Mouse (Mus musculus) liver, embryonic 11.5 days (tissue): ENCODE data around the gene Mien1. TPM values are rescaled to one million over a fixed set of nuclear protein-coding genes. Genes with fewer than 3 reads are reported as not detected.
A peak's percentile ranks its signal among the peaks of the same experiment; 100 is the strongest.

ENCODE experiments used
- ATAC-seq: fragments of 200-750 bp; cut with Nextera tagmentation; replicated peaks from 2 replicates; pipeline ENCODE4 v1.8.0; 2017; ENCODE audit warnings: moderate number of reproducible peaks, mild to moderate bottlenecking, moderate TSS enrichment, moderate library complexity; ENCODE audit not compliant: low FRiP score
- DNase-seq: peaks from one replicate; pipeline ENCODE4 v3.0.0-alpha.2; 2017; ENCODE audit warnings: low spot score
- H3K27ac ChIP-seq: fragments of 300-500 bp; sonication (generic); 2 replicates; pipeline ENCODE4 v1.5.1; 2014; ENCODE audit warnings: mild to moderate bottlenecking, low read depth, low read length, control low read depth
- H3K27me3 ChIP-seq: fragments of 300-500 bp; sonication (generic); replicated peaks from 2 replicates; pipeline ENCODE4 v1.6.1; 2014; ENCODE audit warnings: low read length, mixed read lengths; ENCODE audit not compliant: control insufficient read depth, insufficient read depth
- H3K36me3 ChIP-seq: fragments of 300-500 bp; sonication (generic); 2 replicates; pipeline ENCODE4 v1.6.1; 2014; ENCODE audit warnings: mild to moderate bottlenecking, low read length, moderate library complexity, mixed read lengths; ENCODE audit not compliant: control insufficient read depth, insufficient read depth
- H3K4me1 ChIP-seq: fragments of 300-500 bp; sonication (generic); replicated peaks from 2 replicates; pipeline ENCODE4 v1.6.1; 2014; ENCODE audit warnings: low read length, mixed read lengths; ENCODE audit not compliant: control insufficient read depth, insufficient read depth
- H3K4me2 ChIP-seq: fragments of 300-500 bp; sonication (generic); 2 replicates; pipeline ENCODE4 v1.6.1; 2014; ENCODE audit warnings: mild to moderate bottlenecking, control low read depth, moderate library complexity
- H3K4me3 ChIP-seq: fragments of 300-500 bp; sonication (generic); 2 replicates; pipeline ENCODE4 v1.5.1; 2014; ENCODE audit warnings: low read depth, low read length, control low read depth
- H3K9ac ChIP-seq: fragments of 300-500 bp; sonication (generic); 2 replicates; pipeline ENCODE4 v1.6.1; 2014; ENCODE audit warnings: low read depth, low read length, control low read depth
- H3K9me3 ChIP-seq: fragments of 300-500 bp; sonication (generic); 2 replicates; pipeline ENCODE4 v1.6.1; 2016; ENCODE audit warnings: low read length, inconsistent platforms, mixed read lengths; ENCODE audit not compliant: control insufficient read depth
- WGBS: fragments of 180-500 bp; shearing (Covaris S2); extraction: QIAGEN DNeasy Blood & Tissue Kit; methylation state at CpG from one replicate; pipeline ENCODE4 v1.1.7; 2014; 5-methylcytosine and 5-hydroxymethylcytosine counted together
- polyA plus RNA-seq: library from polyadenylated mRNA; unstranded; fragments of >200 nt; fragmentation: Nextera tagmentation; extraction: Ambion mirVana; gene quantifications from 2 replicates; pipeline ENCODE4 v1.2.1, GENCODE M21; 2014

The Mien1 gene
- polyA plus RNA-seq, 1 experiment from 2014 or later = 100 TPM

GRCm38 (mm10) chr11:98445679-98446078 is 6.9 kb upstream of the Mien1 start:
- Histone ChIP-seq H3K36me3 (no peaks in the 10 kb centered on the region), H3K4me3 (peak overlapping the region; percentile 3; the same call in 1 of the 2 replicates), H3K4me2 (peak overlapping the region; percentile 31), H3K9me3 (no peaks in the 10 kb centered on the region), H3K27ac (peak overlapping the region; percentile 77), H3K4me1 (peaks cover 4% of the 10 kb centered on the region; the same call in 1 of the 2 replicates), H3K9ac (no peak overlapping the region), H3K27me3 (peaks cover 53% of the 10 kb centered on the region)
- no peak for ATAC-seq
- DNase-seq = no peak
- 49% methylated on average over 4 of the region's 4 CpGs for WGBS

GRCm38 (mm10) chr11:98445238-98445637 is 6.4 kb upstream of the Mien1 start:
- WGBS = 20% methylated on average over 1 of the region's 1 CpGs
- Histone ChIP-seq H3K4me3 (no peak overlapping the region; the same call in 1 of the 2 replicates), H3K9me3 (no peaks in the 10 kb centered on the region), H3K9ac (no peak overlapping the region), H3K4me1 (peaks cover 4% of the 10 kb centered on the region; the same call in 1 of the 2 replicates), H3K4me2 (peak overlapping the region; percentile 31), H3K36me3 (no peaks in the 10 kb centered on the region), H3K27ac (peak overlapping the region; percentile 77), H3K27me3 (peaks cover 51% of the 10 kb centered on the region)
- ATAC-seq (no peak), DNase-seq (no peak)

GRCm38 (mm10) chr11:98443688-98444087 is 4.9 kb upstream of the Mien1 start:
- H3K9ac ChIP-seq = no peak overlapping the region
- H3K27ac ChIP-seq = no peak overlapping the region
- no peaks in the 10 kb centered on the region for H3K36me3 ChIP-seq
- peaks cover 4% of the 10 kb centered on the region; the same call in 1 of the 2 replicates for H3K4me1 ChIP-seq
- H3K27me3 ChIP-seq = peaks cover 35% of the 10 kb centered on the region
- no peaks in the 10 kb centered on the region for H3K9me3 ChIP-seq
- DNase-seq = no peak
- no peak for ATAC-seq
- no peak overlapping the region for H3K4me3 ChIP-seq
- H3K4me2 ChIP-seq = no peak overlapping the region
- WGBS = 86% methylated on average over 1 of the region's 1 CpGs

GRCm38 (mm10) chr11:98437441-98437840 is 1.4 kb downstream of the Mien1 start:
- H3K4me3 ChIP-seq = no peak overlapping the region; the same call in 1 of the 2 replicates
- no peak overlapping the region; the same call in 1 of the 2 replicates for H3K4me2 ChIP-seq
- ATAC-seq (no peak), DNase-seq (no peak)
- WGBS = 83% methylated on average over 6 of the region's 6 CpGs
- H3K27ac ChIP-seq = no peak overlapping the region
- peaks cover 2% of the 10 kb centered on the region for H3K36me3 ChIP-seq
- no peak overlapping the region for H3K9ac ChIP-seq
- H3K27me3 ChIP-seq = no peaks in the 10 kb centered on the region
- H3K4me1 ChIP-seq = peaks cover 4% of the 10 kb centered on the region; the same call in 1 of the 2 replicates
- H3K9me3 ChIP-seq = no peaks in the 10 kb centered on the region

DNA sequence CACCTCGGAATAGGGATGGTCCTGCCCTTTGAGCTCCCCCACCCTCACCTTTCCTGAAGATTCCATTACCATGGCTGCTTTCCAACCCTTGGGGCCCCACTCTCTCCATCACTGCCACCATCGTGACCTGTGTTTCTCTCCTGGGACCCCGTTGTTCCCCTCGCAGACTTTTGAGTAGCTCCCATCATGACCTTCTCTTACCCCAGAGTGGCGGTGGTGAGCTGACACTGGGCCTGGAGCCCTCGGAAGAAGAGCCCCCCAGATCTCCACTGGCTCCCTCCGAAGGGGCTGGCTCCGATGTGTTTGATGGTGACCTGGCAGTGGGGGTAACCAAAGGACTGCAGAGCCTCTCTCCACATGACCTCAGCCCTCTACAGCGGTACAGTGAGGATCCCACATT is 3.1 kb downstream of the Mien1 start:
- peaks cover 2% of the 10 kb centered on the region for H3K36me3 ChIP-seq
- H3K27ac ChIP-seq = no peak overlapping the region
- no peaks in the 10 kb centered on the region for H3K27me3 ChIP-seq
- H3K4me1 ChIP-seq = peaks cover 4% of the 10 kb centered on the region; the same call in 1 of the 2 replicates
- 85% methylated on average over 9 of the region's 9 CpGs for whole genome bisulfite sequencing
- ATAC-seq (no peak), DNase-seq (no peak)
- H3K4me2 ChIP-seq = no peak overlapping the region
- H3K9me3 ChIP-seq = no peaks in the 10 kb centered on the region
- no peak overlapping the region for H3K4me3 ChIP-seq
- H3K9ac ChIP-seq = no peak overlapping the region

GRCm38 (mm10) chr11:98431743-98432502 is 6.9 kb downstream of the Mien1 start:
- DNase-seq = no peak
- no peaks in the 10 kb centered on the region for H3K27me3 ChIP-seq

GRCm38 (mm10) chr11:98428436-98428835 is 10.4 kb downstream of the Mien1 start:
- Histone ChIP-seq H3K27me3 (no peaks in the 10 kb centered on the region), H3K9ac (no peak overlapping the region), H3K4me3 (no peak overlapping the region), H3K4me2 (no peak overlapping the region), H3K36me3 (no peaks in the 10 kb centered on the region; the same call in 1 of the 2 replicates), H3K4me1 (no peaks in the 10 kb centered on the region), H3K9me3 (no peaks in the 10 kb centered on the region), H3K27ac (no peak overlapping the region)
- ATAC-seq (no peak), DNase-seq (no peak)
- WGBS = 82% methylated on average over 5 of the region's 5 CpGs

More at GRCm38 (mm10) chr11:98431743-98432502, 6.9 kb downstream of the Mien1 start:
- ATAC-seq = no peak
- Histone ChIP-seq H3K36me3 (peaks cover 2% of the 10 kb centered on the region), H3K27ac (no peak overlapping the region), H3K9me3 (no peaks in the 10 kb centered on the region), H3K4me1 (no peaks in the 10 kb centered on the region), H3K9ac (no peak overlapping the region), H3K4me2 (no peak overlapping the region), H3K4me3 (no peak overlapping the region)
- WGBS = 74% methylated on average over 9 of the region's 9 CpGs

GRCm38 (mm10) chr11:98426592-98426991 is 12.2 kb downstream of the Mien1 start:
- no peak overlapping the region for H3K4me2 ChIP-seq
- H3K4me1 ChIP-seq = no peaks in the 10 kb centered on the region
- no peak overlapping the region for H3K27ac ChIP-seq
- 84% methylated on average over 7 of the region's 7 CpGs for WGBS
- no peaks in the 10 kb centered on the region; the same call in 1 of the 2 replicates for H3K36me3 ChIP-seq
- no peaks in the 10 kb centered on the region for H3K27me3 ChIP-seq
- H3K9ac ChIP-seq = no peak overlapping the region
- no peak overlapping the region for H3K4me3 ChIP-seq
- DNase-seq (no peak), ATAC-seq (no peak)
- no peaks in the 10 kb centered on the region for H3K9me3 ChIP-seq
